Mouse (Mus musculus) kidney, embryonic 14.5 days (tissue): ENCODE measurements at regions not wholly inside any gene's neighbourhood (a gene's known extent, or its start where the extent isn't known, plus 50 kb on each side); places are given as distances from the start of the nearest gene placed in this dataset.

Source experiments
- ATAC-seq: fragments of 200-750 bp; cut with Nextera tagmentation; 2 replicates; pipeline ENCODE4 v1.8.0; 2017; ENCODE audit warnings: moderate number of reproducible peaks, mild to moderate bottlenecking, moderate TSS enrichment, moderate library complexity; ENCODE audit not compliant: low FRiP score, low TSS enrichment
- H3K27ac ChIP-seq: fragments of 300-500 bp; sonication (generic); 2 replicates; pipeline ENCODE4 v1.5.1; 2014; ENCODE audit warnings: low read depth, mild to moderate bottlenecking, low read length, moderate library complexity, mixed read lengths
- H3K27me3 ChIP-seq: fragments of 300-500 bp; sonication (generic); 2 replicates; pipeline ENCODE4 v1.6.1; 2014; ENCODE audit warnings: mild to moderate bottlenecking, low read length; ENCODE audit not compliant: control insufficient read depth, insufficient read depth
- H3K36me3 ChIP-seq: fragments of 300-500 bp; sonication (generic); 2 replicates; pipeline ENCODE4 v1.6.1; 2014; ENCODE audit warnings: low read length, mixed read lengths; ENCODE audit not compliant: control insufficient read depth, insufficient read depth
- H3K4me1 ChIP-seq: fragments of 300-500 bp; sonication (generic); 2 replicates; pipeline ENCODE4 v1.6.1; 2014; ENCODE audit warnings: low read length, mixed read lengths; ENCODE audit not compliant: control insufficient read depth, insufficient read depth
- H3K4me2 ChIP-seq: fragments of 300-500 bp; sonication (generic); replicated peaks from 2 replicates; pipeline ENCODE4 v1.6.1; 2014; ENCODE audit warnings: low read depth, mild to moderate bottlenecking, low read length
- H3K4me3 ChIP-seq: fragments of 300-500 bp; sonication (generic); 2 replicates; pipeline ENCODE4 v1.5.1; 2014; ENCODE audit warnings: mild to moderate bottlenecking, low read length
- H3K9ac ChIP-seq: fragments of 300-500 bp; sonication (generic); 2 replicates; pipeline ENCODE4 v1.6.1; 2014; ENCODE audit warnings: low read depth, mild to moderate bottlenecking, low read length, moderate library complexity
- H3K9me3 ChIP-seq: fragments of 300-500 bp; sonication (generic); 2 replicates; pipeline ENCODE4 v1.6.1; 2016; ENCODE audit warnings: low read length; ENCODE audit not compliant: control insufficient read depth
- WGBS: fragments of 180-500 bp; shearing (Covaris S2); extraction: QIAGEN DNeasy Blood & Tissue Kit; methylation state at CpG from one replicate; pipeline ENCODE4 v1.1.7; 2014; 5-methylcytosine and 5-hydroxymethylcytosine counted together

DNA sequence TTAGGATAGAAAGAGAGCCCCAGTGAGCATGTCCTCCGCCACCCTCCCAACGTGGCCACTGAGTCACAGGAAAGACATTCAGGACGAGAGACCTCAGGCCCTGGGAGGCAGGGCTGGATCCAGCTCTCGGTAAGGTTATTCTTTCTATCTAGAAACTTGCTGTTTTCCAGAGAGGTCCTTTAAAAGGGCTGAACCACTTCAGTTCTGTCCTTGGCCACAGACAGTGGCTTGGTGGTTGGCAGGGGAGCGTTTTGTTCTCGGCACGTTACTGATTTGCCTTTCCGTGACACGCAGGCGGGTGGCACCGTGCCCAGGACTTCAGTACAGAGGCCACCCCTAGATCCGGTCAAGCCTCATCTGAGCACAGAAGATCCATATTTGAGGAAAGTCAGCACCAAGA, 130.4 kb upstream of the Slc38a2 start:
- no peak for ATAC-seq
- H3K27me3 ChIP-seq: no peaks in the 10 kb centered on the region
- 88% methylated on average over 12 of the region's 12 CpGs for WGBS
- H3K4me2 ChIP-seq: no peak overlapping the region
- H3K4me3 ChIP-seq: no peak overlapping the region
- no peak overlapping the region for H3K9ac ChIP-seq
- H3K4me1 ChIP-seq: no peaks in the 10 kb centered on the region
- no peaks in the 10 kb centered on the region for H3K36me3 ChIP-seq
- H3K27ac ChIP-seq: no peak overlapping the region
- no peaks in the 10 kb centered on the region for H3K9me3 ChIP-seq

DNA sequence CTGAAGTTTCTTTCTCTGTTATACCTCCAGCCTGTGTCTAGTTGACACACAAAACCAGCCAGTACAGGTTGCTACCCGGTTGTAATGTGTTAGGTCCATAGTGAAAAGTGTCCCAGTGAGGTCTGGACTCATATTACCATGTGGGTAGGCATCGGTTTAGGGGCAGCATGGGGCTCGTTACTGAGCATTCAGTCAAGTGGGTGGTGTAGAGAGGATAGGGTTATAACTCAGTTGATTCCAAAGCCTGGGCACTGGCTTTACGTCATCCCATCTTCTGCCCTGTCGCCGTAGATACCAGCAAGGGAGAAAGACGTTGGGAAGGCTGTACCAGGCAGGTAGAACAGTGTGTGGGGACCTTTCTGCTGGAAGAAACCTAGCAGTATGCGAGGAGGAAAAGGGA, 129.2 kb upstream of the Slc38a2 start:
- WGBS: 90% methylated on average over 8 of the region's 8 CpGs
- Histone ChIP-seq H3K9me3 (no peaks in the 10 kb centered on the region), H3K27me3 (no peaks in the 10 kb centered on the region), H3K36me3 (no peaks in the 10 kb centered on the region), H3K4me2 (no peak overlapping the region), H3K9ac (no peak overlapping the region), H3K27ac (no peak overlapping the region), H3K4me1 (no peaks in the 10 kb centered on the region), H3K4me3 (no peak overlapping the region)
- no peak for ATAC-seq

DNA sequence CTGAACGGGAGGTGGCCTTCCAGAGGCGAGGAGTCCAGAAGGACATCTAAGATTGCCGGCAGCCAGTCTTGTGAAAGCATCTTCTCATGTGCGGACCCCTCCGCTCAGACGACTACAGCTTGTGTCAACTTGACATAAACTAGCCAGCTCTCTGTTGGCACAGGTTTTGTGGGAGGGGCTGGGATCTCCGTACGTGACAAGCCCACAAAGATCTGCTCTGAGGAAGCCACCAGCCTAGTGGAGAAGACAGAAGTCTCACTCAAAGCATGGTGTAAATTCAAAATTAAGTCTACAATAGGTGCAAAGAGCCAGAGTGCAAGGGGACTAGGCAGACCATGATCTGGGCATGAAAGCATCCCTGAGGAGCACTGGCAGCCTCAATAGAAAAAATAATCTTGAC, 128.4 kb upstream of the Slc38a2 start:
- Histone ChIP-seq H3K9me3 (no peaks in the 10 kb centered on the region), H3K27ac (no peak overlapping the region), H3K4me1 (no peaks in the 10 kb centered on the region), H3K4me3 (no peak overlapping the region), H3K27me3 (no peaks in the 10 kb centered on the region), H3K9ac (no peak overlapping the region), H3K4me2 (no peak overlapping the region), H3K36me3 (no peaks in the 10 kb centered on the region)
- 64% methylated on average over 8 of the region's 8 CpGs for WGBS
- no peak for ATAC-seq

DNA sequence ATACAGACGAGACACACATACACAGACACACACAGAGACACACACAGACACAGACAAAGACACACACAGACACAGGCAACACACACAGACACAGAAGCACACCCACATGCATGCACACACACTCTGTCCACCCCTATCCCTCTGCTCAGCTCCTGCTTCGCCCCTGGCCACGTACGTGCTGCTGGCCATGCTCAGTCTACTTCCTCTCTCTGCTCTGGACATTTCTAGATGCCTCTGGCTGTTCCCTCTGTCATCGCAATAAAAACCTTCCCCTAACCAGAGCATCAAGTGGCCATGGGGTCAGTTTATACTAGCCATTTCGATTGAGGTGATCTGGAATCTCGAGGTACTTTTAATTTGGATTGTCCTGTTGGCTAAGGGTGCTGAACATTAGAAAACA, 118.9 kb upstream of the Slc38a2 start:
- H3K36me3 ChIP-seq: no peaks in the 10 kb centered on the region
- H3K4me3 ChIP-seq: no peak overlapping the region
- H3K27me3 ChIP-seq: no peaks in the 10 kb centered on the region
- H3K27ac ChIP-seq: no peak overlapping the region
- H3K9me3 ChIP-seq: no peaks in the 10 kb centered on the region
- ATAC-seq: no peak
- no peaks in the 10 kb centered on the region for H3K4me1 ChIP-seq
- no peak overlapping the region for H3K4me2 ChIP-seq
- no peak overlapping the region for H3K9ac ChIP-seq
- WGBS: 80% methylated on average over 7 of the region's 7 CpGs

- Histone ChIP-seq H3K27me3 (no peaks in the 10 kb centered on the region), H3K36me3 (no peaks in the 10 kb centered on the region), H3K4me1 (no peaks in the 10 kb centered on the region), H3K27ac (no peak overlapping the region), H3K9ac (no peak overlapping the region), H3K9me3 (peaks cover 4% of the 10 kb centered on the region), H3K4me3 (no peak overlapping the region), H3K4me2 (no peak overlapping the region)
- WGBS: 90% methylated on average over 5 of the region's 5 CpGs
- ATAC-seq: no peak
Observed at GRCm38 (mm10) chr15:96817626-96818025, 118.1 kb upstream of the Slc38a2 start.

DNA sequence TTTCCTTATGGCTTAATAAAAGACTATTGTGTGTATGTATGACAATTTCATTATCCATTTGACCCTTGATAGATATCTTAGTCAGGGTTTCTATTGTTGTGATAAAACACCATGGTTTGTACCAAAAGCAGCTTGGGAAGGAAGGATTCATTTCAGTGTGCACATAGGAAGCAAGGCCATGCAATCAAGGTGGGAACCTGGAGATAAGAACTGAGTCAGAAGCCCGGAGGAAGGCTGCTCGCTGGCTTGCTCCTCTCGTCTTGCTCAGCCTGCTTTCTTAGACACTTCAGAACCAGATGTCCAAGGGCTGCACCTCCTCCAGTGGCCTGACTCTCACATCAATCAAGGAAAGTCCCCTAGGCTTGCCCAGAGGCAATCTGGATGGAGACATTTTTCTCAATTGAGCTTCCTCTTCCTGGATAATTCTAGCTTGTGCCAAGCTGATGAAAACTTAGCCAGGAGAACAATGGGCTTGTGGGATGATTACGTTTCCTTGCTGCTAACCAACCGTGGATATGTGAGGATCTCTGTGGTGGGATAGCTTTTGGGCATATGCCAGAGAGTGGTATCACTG, 117.6 kb upstream of the Slc38a2 start:
- no peak for ATAC-seq
- no peaks in the 10 kb centered on the region for H3K27me3 ChIP-seq
- whole genome bisulfite sequencing: 74% methylated on average over 5 of the region's 5 CpGs
- H3K9me3 ChIP-seq: peaks cover 9% of the 10 kb centered on the region
- H3K4me3 ChIP-seq: no peak overlapping the region
- H3K9ac ChIP-seq: no peak overlapping the region
- no peak overlapping the region for H3K4me2 ChIP-seq
- no peaks in the 10 kb centered on the region for H3K4me1 ChIP-seq
- no peaks in the 10 kb centered on the region for H3K36me3 ChIP-seq
- H3K27ac ChIP-seq: no peak overlapping the region

DNA sequence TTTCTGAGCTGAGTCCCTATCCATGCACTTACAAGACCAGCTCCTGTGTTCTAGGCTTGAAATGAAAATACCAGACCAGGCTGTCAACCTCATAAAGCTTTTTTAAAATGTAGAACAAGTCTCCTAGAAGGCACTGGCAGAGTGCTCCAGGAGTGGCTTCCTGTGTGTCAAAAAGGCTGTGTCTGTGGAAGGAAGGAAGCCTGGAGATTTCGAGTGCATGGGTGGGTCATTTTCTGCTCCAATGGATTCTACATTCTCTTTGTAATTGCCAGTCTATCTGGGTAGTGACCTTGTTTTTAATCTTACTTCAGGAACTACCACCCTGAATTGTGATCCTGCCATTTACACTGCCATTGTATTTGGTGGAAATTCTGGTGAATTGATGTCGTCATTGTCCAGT, 113.9 kb upstream of the Slc38a2 start:
- no peak overlapping the region for H3K4me3 ChIP-seq
- peaks cover 14% of the 10 kb centered on the region for H3K9me3 ChIP-seq
- no peak overlapping the region for H3K4me2 ChIP-seq
- H3K36me3 ChIP-seq: no peaks in the 10 kb centered on the region
- no peaks in the 10 kb centered on the region for H3K27me3 ChIP-seq
- ATAC-seq: no peak
- no peak overlapping the region for H3K9ac ChIP-seq
- H3K4me1 ChIP-seq: no peaks in the 10 kb centered on the region
- H3K27ac ChIP-seq: no peak overlapping the region
- 61% methylated on average over 2 of the region's 2 CpGs for WGBS

DNA sequence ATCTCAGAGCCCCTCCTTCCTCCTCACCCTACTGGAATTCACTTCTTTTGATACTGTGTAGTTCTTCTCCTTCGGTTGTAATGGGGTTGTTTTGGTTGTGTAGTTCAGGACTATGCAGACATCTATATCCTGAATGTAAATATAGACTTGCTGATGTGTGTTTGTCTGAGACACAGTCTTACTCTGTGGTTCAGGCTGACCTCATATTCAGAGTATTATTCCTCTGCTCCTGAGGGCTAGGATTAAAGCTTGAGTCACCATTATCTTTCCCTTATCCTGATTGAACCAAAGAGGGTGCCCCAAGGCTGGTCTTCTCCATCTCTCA, 103.2 kb upstream of the Slc38a2 start:
- Histone ChIP-seq H3K4me3 (no peak overlapping the region), H3K27ac (no peak overlapping the region; the same call in 1 of the 2 replicates), H3K9ac (no peak overlapping the region), H3K27me3 (no peaks in the 10 kb centered on the region), H3K36me3 (no peaks in the 10 kb centered on the region), H3K4me2 (no peak overlapping the region), H3K9me3 (no peaks in the 10 kb centered on the region), H3K4me1 (no peaks in the 10 kb centered on the region)
- ATAC-seq: no peak
- 79% methylated on average over 1 of the region's 1 CpGs for WGBS

DNA sequence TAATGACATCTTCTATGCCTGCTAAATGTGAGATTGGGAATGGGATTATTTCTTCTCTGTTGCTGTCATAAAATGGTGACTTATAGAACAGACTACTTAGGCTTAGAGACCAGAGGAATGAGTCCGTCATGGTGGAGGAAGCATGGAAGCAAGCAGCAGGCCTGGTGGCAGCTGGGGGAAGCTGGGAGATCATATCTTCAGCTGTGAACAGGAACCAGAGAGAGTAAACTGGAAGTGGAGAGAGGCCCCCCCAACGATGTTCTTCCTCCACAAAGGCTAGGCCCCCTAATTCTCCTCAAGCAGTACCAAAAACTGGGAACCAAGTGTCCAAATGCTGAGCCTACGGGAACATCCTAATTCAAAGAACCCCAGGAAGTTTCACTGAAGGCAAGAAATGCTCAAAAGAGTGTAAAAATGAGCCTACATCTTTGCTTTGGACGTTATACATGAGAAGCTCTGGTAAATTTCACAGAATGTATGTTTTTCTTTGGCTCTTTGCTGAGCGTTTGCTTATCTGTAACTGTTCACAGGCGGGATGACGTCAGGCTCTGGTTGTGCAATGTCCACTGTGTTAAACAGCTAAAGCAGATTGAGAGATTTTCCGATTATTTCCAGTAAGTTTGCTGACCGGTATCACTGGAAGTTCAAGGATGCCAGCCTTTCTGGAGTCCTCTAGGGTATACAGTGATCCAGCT, 102.7 kb upstream of the Slc38a2 start:
- Histone ChIP-seq H3K4me1 (no peaks in the 10 kb centered on the region), H3K27me3 (no peaks in the 10 kb centered on the region), H3K9ac (no peak overlapping the region), H3K9me3 (no peaks in the 10 kb centered on the region), H3K27ac (no peak overlapping the region; the same call in 1 of the 2 replicates), H3K4me2 (no peak overlapping the region), H3K36me3 (no peaks in the 10 kb centered on the region), H3K4me3 (no peak overlapping the region)
- WGBS: 78% methylated on average over 9 of the region's 9 CpGs
- no peak for ATAC-seq
